Mouse (Mus musculus): ENCODE measurements around the gene Enpep. TPM values are rescaled to one million over a fixed set of nuclear protein-coding genes. Genes with fewer than 3 reads are reported as not detected.
A peak's percentile ranks its signal among the peaks of the same experiment; 100 is the strongest.

Enpep gene
- polyA plus RNA-seq, 1 experiment from 2014 or later = 2.6 TPM

DNA sequence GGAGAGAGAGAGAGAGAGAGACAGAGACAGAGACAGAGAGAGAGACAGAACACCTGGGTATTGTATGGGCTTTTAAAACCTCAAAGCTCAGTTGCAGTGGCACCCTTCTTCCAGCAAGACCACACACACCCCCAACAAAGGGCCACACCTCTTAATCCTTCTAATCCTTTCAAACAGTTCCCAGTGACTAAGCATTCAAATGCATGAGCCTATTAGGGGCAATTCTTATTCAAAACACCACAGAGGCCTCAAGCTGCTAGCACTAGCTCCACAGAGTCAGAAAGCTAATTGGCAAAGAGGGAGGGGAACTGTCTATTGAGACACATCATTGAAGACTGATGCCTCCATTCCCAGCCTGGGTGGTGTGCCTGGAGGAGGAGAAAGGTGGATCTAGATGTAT is 8.5 kb upstream of the Enpep start:
- H3K9me3 ChIP-seq = no peaks in the 10 kb centered on the region
- H3K4me3 ChIP-seq = no peak overlapping the region
- H3K4me1 ChIP-seq (replicated peaks) = no peaks in the 10 kb centered on the region
- no peaks in the 10 kb centered on the region for H3K36me3 ChIP-seq
- no peak overlapping the region for H3K4me2 ChIP-seq
- no peak for ATAC-seq (ENCODE audit: low FRiP score, low read depth)
- no peak overlapping the region for H3K9ac ChIP-seq
- no peak overlapping the region for H3K27ac ChIP-seq (replicated peaks)
- no peaks in the 10 kb centered on the region for H3K27me3 ChIP-seq

- no peak for ATAC-seq (ENCODE audit: low FRiP score, low read depth)
- no peaks in the 10 kb centered on the region for H3K27me3 ChIP-seq
- H3K27ac ChIP-seq (replicated peaks) = no peak overlapping the region
- H3K9me3 ChIP-seq = no peaks in the 10 kb centered on the region
- no peak overlapping the region for H3K4me3 ChIP-seq
- H3K9ac ChIP-seq = no peak overlapping the region
- no peak overlapping the region for H3K4me2 ChIP-seq
- H3K4me1 ChIP-seq (replicated peaks) = no peaks in the 10 kb centered on the region
- 52% methylated on average over 14 of the region's 14 CpGs for WGBS
- no peaks in the 10 kb centered on the region for H3K36me3 ChIP-seq
Measured at GRCm38 (mm10) chr3:129338296-129339091, 6.0 kb upstream of the Enpep start.

- no peaks in the 10 kb centered on the region for H3K4me1 ChIP-seq (replicated peaks)
- H3K9ac ChIP-seq = no peak overlapping the region
- H3K4me2 ChIP-seq = peak overlapping the region; percentile 39
- no peaks in the 10 kb centered on the region for H3K9me3 ChIP-seq
- 77% methylated on average over 7 of the region's 7 CpGs for WGBS
- H3K27ac ChIP-seq (replicated peaks) = no peak overlapping the region
- no peak for ATAC-seq (ENCODE audit: low FRiP score, low read depth)
- H3K36me3 ChIP-seq = no peaks in the 10 kb centered on the region
- H3K4me3 ChIP-seq = peak overlapping the region; percentile 13; the same call in 1 of the 2 replicates
- no peaks in the 10 kb centered on the region for H3K27me3 ChIP-seq
Measured at GRCm38 (mm10) chr3:129332142-129332541, 378 bp downstream of the Enpep start.

GRCm38 (mm10) chr3:129331427-129331826 is 1.1 kb downstream of the Enpep start:
- no peak for ATAC-seq (ENCODE audit: low FRiP score, low read depth)
- Histone ChIP-seq H3K4me3 (no peak overlapping the region), H3K9me3 (no peaks in the 10 kb centered on the region), H3K36me3 (no peaks in the 10 kb centered on the region), H3K9ac (no peak overlapping the region), H3K4me2 (no peak overlapping the region), H3K27ac (replicated peaks) (no peak overlapping the region), H3K4me1 (replicated peaks) (no peaks in the 10 kb centered on the region), H3K27me3 (no peaks in the 10 kb centered on the region)
- WGBS = 96% methylated on average over 6 of the region's 6 CpGs

DNA sequence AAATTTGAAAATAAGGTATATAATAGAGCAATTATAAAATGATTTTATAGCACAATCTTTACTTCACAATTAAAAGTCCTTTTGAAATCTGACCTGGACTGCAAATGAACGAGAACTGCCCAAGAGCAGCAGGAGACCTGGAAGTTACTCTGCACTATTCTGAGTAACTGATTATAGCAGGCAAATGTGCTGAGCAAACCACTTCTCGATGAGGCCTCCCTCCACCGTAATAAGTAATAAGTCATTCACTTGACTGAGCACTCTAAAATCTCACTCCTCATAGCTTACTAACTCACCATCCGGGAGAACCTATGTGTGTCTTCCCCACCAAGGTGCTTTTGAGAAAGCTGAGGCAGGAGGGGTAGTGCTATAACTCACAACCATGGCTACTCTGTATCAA is 4.5 kb downstream of the Enpep start:
- no peaks in the 10 kb centered on the region for H3K4me1 ChIP-seq (replicated peaks)
- H3K4me3 ChIP-seq = no peak overlapping the region
- no peaks in the 10 kb centered on the region for H3K27me3 ChIP-seq
- 81% methylated on average over 4 of the region's 4 CpGs for WGBS
- no peak overlapping the region for H3K27ac ChIP-seq (replicated peaks)
- no peaks in the 10 kb centered on the region for H3K9me3 ChIP-seq
- no peak for ATAC-seq (ENCODE audit: low FRiP score, low read depth)
- H3K4me2 ChIP-seq = no peak overlapping the region
- no peak overlapping the region for H3K9ac ChIP-seq
- no peaks in the 10 kb centered on the region for H3K36me3 ChIP-seq

DNA sequence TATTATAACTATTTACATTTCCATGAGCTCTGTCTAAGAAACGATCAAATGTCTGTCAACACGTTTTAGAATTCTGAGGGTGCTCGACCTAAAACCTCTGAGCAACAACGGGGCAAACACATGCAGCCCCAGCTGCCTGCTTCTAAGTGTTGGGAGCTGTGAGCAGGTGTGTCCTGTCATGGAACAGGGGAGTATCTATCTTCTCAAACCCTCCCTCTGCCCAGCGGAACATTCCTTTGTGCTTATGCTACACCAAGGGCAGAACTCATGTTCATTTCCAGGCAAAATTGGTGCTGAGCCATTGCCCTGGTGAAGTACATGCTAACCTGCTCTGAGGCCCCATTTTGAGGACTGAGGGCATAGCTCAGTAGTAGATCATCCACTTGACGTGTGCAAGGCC is 10.9 kb downstream of the Enpep start:
- H3K4me1 ChIP-seq (replicated peaks) = no peaks in the 10 kb centered on the region
- ATAC-seq (ENCODE audit: low FRiP score, low read depth) = no peak

GRCm38 (mm10) chr3:129317032-129317729 is 15.3 kb downstream of the Enpep start:
- H3K9ac ChIP-seq = no peak overlapping the region
- no peak for ATAC-seq (ENCODE audit: low FRiP score, low read depth)
- H3K4me1 ChIP-seq (replicated peaks) = no peaks in the 10 kb centered on the region
- no peak overlapping the region for H3K4me3 ChIP-seq
- H3K27ac ChIP-seq (replicated peaks) = no peak overlapping the region
- H3K9me3 ChIP-seq = no peaks in the 10 kb centered on the region
- H3K36me3 ChIP-seq = no peaks in the 10 kb centered on the region
- no peaks in the 10 kb centered on the region for H3K27me3 ChIP-seq
- no peak overlapping the region for H3K4me2 ChIP-seq
- WGBS = 77% methylated on average over 17 of the region's 17 CpGs

More for the DNA sequence above, 10.9 kb downstream of the Enpep start:
- Histone ChIP-seq H3K27ac (replicated peaks) (no peak overlapping the region), H3K36me3 (no peaks in the 10 kb centered on the region), H3K4me2 (no peak overlapping the region), H3K9ac (no peak overlapping the region), H3K4me3 (no peak overlapping the region), H3K9me3 (no peaks in the 10 kb centered on the region), H3K27me3 (no peaks in the 10 kb centered on the region)
- 80% methylated on average over 6 of the region's 6 CpGs for WGBS

GRCm38 (mm10) chr3:129313671-129314415 is 18.7 kb downstream of the Enpep start:
- Histone ChIP-seq H3K4me1 (replicated peaks) (no peaks in the 10 kb centered on the region), H3K9ac (no peak overlapping the region), H3K9me3 (no peaks in the 10 kb centered on the region), H3K27ac (replicated peaks) (no peak overlapping the region), H3K4me3 (no peak overlapping the region), H3K4me2 (no peak overlapping the region), H3K36me3 (no peaks in the 10 kb centered on the region), H3K27me3 (no peaks in the 10 kb centered on the region)
- WGBS = 90% methylated on average over 7 of the region's 7 CpGs
- ATAC-seq (ENCODE audit: low FRiP score, low read depth) = no peak

DNA sequence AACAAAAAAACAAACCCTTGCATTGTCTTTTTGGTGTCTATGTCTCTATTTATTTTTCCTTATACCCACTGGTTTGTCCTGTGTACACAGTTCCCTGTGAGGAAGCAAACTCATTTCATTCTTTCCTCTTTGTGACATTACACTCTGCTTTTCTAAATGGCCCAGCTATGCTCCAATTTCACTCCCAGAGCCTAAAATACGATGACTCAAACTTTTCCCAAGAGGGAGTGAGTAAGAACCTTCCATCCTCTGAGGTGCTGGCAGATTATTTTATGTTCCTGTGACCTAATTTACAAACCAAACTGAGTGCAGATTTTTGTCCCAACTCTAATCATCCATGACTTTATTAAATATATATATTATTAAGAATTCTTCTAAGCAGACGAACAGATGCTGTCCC is 19.3 kb downstream of the Enpep start:
- Histone ChIP-seq H3K27ac (replicated peaks) (no peak overlapping the region), H3K27me3 (no peaks in the 10 kb centered on the region), H3K4me2 (no peak overlapping the region), H3K36me3 (no peaks in the 10 kb centered on the region), H3K4me1 (replicated peaks) (no peaks in the 10 kb centered on the region), H3K9me3 (no peaks in the 10 kb centered on the region), H3K4me3 (no peak overlapping the region), H3K9ac (no peak overlapping the region)
- 88% methylated on average over 2 of the region's 2 CpGs for WGBS
- no peak for ATAC-seq (ENCODE audit: low FRiP score, low read depth)

DNA sequence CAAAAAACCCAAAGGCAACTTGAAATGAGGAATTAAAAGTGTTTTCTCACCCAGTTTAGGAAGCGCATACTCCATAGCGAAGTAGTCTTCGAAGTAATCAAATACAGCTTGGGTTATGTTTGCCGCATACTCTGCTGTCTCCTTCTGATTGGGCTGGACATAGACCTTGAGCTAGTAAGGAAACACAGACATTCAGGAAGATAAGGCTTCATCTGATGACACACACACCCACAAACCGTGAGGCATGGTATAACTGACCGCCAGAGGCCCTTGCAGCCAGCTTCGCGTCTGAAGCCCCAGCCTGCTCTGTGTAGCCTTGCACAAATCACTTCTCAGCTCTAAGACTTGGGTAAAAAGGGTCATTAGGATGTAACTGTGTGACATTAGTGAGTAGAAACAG is 20.0 kb downstream of the Enpep start:
- no peak for ATAC-seq (ENCODE audit: low FRiP score, low read depth)
- Histone ChIP-seq H3K9ac (no peak overlapping the region), H3K27me3 (no peaks in the 10 kb centered on the region), H3K36me3 (no peaks in the 10 kb centered on the region), H3K4me1 (replicated peaks) (no peaks in the 10 kb centered on the region), H3K27ac (replicated peaks) (no peak overlapping the region), H3K4me3 (no peak overlapping the region), H3K9me3 (no peaks in the 10 kb centered on the region), H3K4me2 (no peak overlapping the region)
- 93% methylated on average over 8 of the region's 8 CpGs for WGBS

- no peak for ATAC-seq (ENCODE audit: low FRiP score, low read depth)
- no peaks in the 10 kb centered on the region for H3K9me3 ChIP-seq
- no peak overlapping the region for H3K9ac ChIP-seq
- H3K4me1 ChIP-seq (replicated peaks) = no peaks in the 10 kb centered on the region
- no peaks in the 10 kb centered on the region for H3K27me3 ChIP-seq
- H3K4me2 ChIP-seq = no peak overlapping the region
- H3K36me3 ChIP-seq = no peaks in the 10 kb centered on the region
- H3K27ac ChIP-seq (replicated peaks) = no peak overlapping the region
- H3K4me3 ChIP-seq = no peak overlapping the region
- WGBS = 84% methylated on average over 8 of the region's 8 CpGs
Measured at GRCm38 (mm10) chr3:129311951-129312350, 20.6 kb downstream of the Enpep start.

DNA sequence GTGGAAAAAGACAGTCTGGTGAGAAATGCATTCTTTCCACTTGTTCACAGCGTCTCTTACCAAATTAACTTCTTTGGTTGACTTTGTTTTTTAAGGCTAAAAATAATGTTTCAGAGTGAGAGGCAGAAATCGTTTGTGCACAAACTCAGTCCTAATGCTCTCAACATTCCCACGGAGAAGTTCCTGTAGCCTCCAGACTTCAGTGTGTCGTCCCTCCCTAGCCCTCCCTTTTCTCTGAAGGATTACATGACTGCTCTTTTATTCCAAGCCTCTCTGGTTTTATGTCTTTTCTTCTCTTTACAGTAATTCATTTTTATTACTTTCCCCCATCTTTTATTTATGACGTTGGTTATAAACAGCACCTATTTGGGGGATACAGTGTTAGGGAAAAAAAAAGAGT is 22.6 kb downstream of the Enpep start:
- no peaks in the 10 kb centered on the region; the same call in 1 of the 2 replicates for H3K27me3 ChIP-seq
- H3K9me3 ChIP-seq = no peaks in the 10 kb centered on the region
- no peak overlapping the region for H3K9ac ChIP-seq
- H3K4me3 ChIP-seq = no peak overlapping the region
- WGBS = 72% methylated on average over 5 of the region's 5 CpGs
- no peaks in the 10 kb centered on the region for H3K4me1 ChIP-seq (replicated peaks)
- no peak overlapping the region for H3K4me2 ChIP-seq
- no peaks in the 10 kb centered on the region for H3K36me3 ChIP-seq
- no peak overlapping the region for H3K27ac ChIP-seq (replicated peaks)
- ATAC-seq (ENCODE audit: low FRiP score, low read depth) = no peak
